Mouse (Mus musculus) brain, embryonic 14.5 days (tissue): ENCODE results near the gene 4930415O20Rik. TPM values are rescaled to one million over a fixed set of nuclear protein-coding genes. Genes with fewer than 3 reads are reported as not detected.

ENCODE experiments used
- DNase-seq: peaks from one replicate; pipeline ENCODE4 v3.0.0-alpha.2; 2011; ENCODE audit warnings: low read depth
- CTCF ChIP-seq: fragments of 200-500 bp; IDR thresholded peaks from 2 replicates; pipeline ENCODE4 v1.5.1; 2012; ENCODE audit warnings: inconsistent platforms, mild to moderate bottlenecking, moderate library complexity, borderline replicate concordance; ENCODE audit not compliant: insufficient read depth, insufficient read length; ENCODE audit errors: extremely low read depth
- POLR2A ChIP-seq: fragments of 200-500 bp; IDR thresholded peaks from 2 replicates; pipeline ENCODE4 v1.6.1; 2012; ENCODE audit warnings: mild to moderate bottlenecking, inconsistent platforms, borderline replicate concordance; ENCODE audit not compliant: poor library complexity, insufficient read depth, insufficient read length, severe bottlenecking; ENCODE audit errors: extremely low read depth
- polyA plus RNA-seq: library from polyadenylated mRNA; depleted of rRNA; stranded (reverse); fragments of >200 nt; gene quantifications from 2 replicates; pipeline ENCODE4 v1.2.3, GENCODE M21; 2012

4930415O20Rik gene
- polyA plus RNA-seq, 1 experiment = not detected

DNA sequence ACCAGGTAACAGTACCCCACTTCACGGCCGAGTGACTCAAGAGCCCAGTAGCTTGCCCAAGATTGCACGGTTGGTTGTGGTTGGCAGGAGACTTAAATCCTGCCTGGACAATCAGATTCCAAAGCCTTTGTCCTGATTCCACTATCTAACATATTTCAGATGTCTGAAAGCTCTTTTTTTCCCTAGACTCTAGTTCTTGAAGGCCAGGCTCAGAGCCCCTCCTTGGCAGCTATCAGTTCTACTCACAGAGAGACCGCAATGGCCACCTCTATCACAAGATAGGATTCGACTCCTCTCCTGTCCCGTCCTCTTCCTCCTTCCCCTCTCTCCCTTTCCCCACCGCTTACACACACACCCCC, 31.0 kb downstream of the 4930415O20Rik start:
- no peak for DNase-seq
- TF ChIP-seq CTCF = no peak
- TF ChIP-seq POLR2A = no peak

DNA sequence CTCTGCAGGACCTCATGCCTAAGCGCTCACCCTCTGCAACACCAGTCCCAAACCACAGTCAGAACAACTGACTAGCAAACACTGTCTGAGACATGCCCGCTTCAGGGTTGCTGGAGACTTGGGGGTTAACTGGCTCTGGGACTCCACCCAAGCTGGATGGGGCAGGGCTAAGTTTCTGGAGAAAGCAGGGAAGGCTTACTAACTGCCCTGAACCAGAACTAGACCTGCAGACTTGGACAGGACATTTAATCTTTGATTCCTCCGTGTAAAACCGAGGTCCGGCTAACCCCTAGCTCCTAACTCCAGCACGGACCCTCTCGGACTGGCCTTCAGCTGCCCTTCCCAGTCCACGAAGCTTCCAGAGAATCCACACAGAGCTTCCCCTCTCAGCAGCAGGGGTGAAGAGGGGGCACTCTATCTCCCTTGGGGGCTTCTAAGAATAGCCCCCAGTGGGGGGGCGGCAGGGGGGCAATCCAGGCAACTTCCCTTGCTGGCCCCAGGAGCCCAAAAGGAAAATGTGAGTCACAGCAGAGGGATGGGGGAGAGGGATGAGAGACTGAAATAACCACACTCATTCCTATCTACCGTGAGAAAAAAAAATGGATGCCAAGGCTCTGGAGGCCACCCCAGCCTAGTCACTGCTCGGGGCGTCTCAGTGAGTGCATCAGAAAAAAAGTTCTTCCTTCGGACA, 31.5 kb downstream of the 4930415O20Rik start:
- TF ChIP-seq CTCF = no peak
- no peak for TF ChIP-seq POLR2A
- no peak for DNase-seq

DNA sequence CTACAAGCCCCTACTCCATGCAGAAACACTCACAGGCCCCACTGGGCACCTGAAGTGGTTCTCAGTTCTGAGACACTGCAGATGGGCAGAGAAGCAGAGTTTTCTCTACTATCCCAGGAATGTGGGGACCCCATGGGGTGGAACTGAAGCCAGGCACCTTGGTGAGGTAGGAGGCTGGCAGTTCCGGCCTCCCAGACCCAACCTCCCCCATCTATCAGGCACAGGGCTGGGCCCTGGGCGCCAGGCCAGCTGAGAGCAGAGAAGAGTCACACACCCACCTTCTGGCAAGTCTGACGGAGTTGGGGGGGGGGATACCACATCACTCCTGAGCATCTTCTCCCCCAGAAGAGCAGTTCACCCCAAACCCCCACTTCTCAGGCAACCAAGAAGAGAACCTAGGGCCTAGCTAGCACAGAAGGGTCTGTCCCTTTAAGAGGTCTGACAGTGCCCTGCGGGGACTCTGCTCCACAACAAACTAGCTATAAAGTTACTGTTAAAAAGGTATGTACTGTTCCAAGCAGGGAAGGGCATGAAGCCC, 32.2 kb downstream of the 4930415O20Rik start:
- no peak for DNase-seq
- TF ChIP-seq CTCF (no peak), POLR2A (no peak)

DNA sequence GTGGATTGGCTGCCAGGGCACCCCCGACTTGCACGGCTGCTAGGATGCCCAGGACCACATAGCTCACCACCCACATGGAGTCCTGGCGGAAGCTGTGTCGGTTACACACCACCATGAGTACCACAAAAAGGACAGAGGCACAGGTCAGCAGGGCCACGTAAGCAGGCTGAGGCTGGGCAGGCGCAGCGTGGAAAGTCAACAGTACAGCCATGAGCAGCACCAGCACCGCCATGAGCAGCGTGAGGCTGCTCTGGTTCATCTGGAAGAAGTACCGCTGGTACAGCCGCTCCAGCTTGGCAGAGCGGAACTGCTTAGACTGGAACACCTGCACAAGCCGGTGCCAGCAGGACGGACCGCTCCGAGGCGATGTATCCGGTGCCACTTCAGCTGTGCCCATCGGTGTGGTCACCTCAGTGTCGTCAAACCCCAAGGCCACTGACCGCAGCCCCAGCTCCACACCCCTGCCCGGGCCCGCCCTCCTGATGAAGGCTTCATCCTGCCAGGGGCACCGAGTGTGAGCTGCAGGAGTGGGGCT, 33.3 kb downstream of the 4930415O20Rik start:
- TF ChIP-seq CTCF = no peak
- TF ChIP-seq POLR2A = no peak
- DNase-seq = no peak

DNA sequence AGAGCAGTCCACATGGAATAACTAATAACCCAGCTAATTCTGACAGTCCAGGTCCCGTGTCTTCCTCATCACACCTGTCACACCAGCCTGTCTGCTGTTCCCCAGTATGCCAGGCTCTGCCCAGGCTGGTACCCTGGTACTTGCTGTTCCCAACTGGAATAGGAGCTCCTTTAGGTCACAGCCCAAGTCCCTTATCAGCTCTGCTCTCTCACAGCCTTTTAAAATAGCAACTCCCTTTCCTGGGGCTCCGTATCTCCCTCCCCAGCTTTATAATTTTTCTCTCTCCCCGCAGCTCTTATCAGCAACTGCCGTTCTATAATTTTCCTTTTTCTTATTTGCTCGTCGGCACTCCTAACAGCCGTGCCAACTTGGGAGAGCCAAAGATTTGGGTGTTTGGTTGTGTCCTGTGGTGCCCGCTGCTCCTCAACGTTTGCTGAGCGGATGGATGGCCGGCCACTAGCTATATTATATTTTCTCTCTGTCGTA, 35.3 kb downstream of the 4930415O20Rik start:
- no peak for TF ChIP-seq CTCF
- no peak for TF ChIP-seq POLR2A
- DNase-seq = no peak

DNA sequence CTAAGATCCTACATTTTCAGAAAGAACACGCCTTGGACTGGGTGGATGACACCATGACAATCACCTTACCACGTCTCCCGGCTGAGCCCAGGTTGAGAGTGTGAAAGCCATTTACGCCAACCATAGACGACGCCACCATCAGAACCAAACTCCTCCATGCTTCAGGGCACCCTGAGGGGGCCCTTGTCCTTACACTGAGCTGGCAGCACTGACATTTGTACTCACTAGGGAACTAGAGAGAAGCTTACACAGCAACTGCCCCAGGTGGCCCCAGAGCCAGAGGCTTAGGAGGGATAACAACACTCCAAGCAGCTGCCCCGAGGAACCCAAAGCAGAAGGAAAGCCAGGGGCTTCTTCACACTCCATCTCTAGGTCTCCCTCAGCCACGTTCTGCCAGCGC, 35.9 kb downstream of the 4930415O20Rik start:
- DNase-seq = no peak
- TF ChIP-seq CTCF (no peak), POLR2A (no peak)

DNA sequence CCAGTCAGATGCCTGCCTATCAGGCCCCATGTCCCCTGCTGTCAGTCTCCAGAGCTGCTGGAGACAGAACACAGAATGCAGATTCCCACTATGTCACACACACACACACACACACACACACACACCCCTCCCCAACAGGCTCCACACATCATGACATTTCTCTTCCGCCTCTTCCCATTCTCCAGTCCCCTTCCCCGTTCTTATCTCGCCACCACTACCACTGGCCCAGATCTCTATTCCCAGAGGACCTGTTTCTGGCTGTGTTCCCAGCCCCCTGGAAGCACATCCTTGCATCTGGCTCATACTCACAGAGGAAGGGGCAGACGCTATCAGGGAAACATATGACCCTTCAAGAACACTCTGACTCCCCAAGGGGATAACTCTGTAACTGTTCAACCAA, 36.8 kb downstream of the 4930415O20Rik start:
- peak; percentile 52 for DNase-seq
- TF ChIP-seq POLR2A = no peak

DNA sequence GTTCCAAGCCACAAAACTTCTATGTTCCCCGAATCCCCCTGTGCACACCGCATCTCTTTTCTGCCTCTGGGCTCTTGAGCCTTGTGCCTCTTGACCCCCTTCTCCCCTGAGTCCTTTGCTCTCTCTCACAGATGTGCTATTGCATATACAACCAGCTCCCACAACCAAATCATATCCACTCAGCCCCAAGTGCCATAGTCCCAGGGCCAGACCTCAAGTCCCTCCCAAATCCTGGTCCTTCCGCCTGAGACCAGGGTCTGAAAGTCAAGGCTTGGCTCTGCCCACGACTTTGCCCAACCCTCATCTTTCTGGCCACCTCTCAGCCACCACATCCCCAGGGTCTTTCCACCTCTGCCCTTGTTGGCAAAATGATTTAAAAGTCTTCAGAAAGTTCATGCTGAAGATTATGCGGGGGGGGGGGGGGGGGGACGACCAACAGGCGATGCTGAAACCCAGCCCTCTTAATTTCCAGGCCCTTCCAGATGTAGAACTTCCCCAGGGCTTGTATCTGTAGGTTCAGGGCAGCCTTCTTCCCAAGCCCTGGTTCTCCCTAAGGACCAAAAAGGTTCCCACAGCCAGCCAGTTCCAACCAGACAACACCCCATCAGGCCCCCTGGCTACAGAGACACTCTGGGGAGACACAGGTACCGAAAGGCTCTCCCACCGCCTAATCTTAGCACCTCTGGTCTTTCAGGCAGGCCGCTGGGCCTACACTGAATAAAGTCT, 37.4 kb downstream of the 4930415O20Rik start:
- TF ChIP-seq POLR2A (no peak), CTCF (no peak)
- DNase-seq = no peak

DNA sequence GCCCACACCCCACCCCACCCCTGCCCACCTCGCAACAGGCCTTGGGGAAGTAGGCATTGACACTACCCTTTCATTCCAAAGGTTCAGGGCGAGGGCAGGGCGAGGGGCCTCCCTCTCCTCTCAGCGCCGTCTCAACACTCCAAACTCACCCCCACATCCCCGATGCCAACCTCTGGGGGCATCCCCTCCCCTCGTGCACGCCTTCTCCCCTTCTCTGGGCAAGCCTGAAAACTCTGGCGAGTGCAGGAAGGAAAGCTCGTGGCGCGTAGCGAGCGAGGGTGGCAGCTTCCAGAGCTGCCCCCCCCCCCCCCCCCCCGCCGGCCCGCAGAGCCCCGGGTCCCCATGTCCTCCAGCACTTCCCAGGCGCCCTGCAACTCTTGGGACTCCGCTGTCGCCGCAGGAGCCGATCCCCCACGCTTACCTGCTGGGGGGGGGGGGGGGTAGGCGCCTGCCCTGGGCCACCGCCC, 38.0 kb downstream of the 4930415O20Rik start:
- peak; percentile 29 for DNase-seq
- TF ChIP-seq CTCF = no peak
- no peak for TF ChIP-seq POLR2A

DNA sequence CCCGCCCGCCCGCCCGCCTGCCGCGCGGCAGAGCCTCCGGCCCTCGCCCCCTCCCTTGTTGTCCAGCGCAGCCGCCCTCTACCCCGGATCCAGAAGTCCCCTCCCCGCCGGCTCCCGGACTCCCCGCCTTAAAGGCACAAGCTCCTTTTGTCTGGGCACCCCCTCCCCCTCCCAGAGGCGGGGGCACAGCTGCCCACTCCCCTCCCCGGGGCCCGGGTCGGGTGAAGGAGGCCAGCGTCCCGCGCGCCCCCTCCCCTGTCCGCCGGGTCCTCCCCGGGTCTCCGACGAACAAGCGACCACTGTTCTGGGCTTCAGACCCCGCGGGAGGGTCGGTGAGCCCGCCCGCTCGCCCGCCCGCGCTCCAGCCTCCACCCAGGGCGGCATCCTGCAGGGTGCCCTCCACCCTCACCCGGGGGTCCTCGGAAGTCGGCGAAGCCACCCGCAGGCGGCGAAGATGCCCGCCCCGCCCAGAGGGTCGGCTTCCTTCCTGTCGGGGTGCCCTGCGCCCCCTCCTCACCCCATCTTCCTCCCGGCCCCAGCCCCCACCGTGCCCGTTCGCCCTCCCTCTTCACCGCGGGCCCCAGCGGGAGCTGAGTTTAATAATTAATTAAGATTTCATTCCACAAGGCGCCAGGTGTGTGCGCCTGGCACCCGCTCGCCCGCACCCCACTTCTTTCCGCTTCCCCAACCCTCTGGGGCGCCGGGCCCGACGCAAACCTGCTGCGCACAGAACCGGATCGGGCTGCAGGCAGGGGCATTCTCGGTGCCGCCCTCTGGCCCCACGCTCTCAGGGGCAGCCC, 38.7 kb downstream of the 4930415O20Rik start, which contains the start of gene Adcy6:
Adcy6 (minus strand) TSS at position 746 of the 800 bp plus-strand sequence.
- TF ChIP-seq POLR2A (peak; percentile 53; the same call in 1 of the 2 replicates), CTCF (no peak)
- peak; percentile 95 for DNase-seq
